ENCODE assay signal across 16 mouse cellular contexts in the genomic region with DNA sequence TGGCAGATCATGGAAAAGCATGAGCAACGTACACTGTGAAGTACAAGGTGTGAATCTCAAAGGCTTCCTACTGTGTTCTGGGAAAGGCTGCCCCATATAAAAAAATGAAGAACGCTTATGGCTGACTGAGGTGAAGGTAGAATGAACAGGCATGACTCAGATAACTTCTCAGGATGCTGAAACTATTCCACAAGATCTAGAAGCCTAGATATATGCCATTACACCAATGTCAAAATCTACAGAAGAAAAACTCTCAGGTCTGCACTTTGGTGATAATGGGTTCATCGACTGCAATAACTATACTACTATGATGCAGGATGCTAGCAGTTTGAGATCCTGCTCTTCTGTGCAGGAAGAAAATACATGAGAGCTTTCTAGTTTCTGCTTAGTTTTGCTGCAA.
"Had no signal": no experiment of that assay in that cellular context is flagged by ENCODE, and none has a peak within 500 bp of the region (broad histone marks: within the 10 kb centered on the region; RNA-seq: fewer than 3 reads in every experiment).

No protein-coding gene starts in this region.

- DNase-seq: lung, adult 18-20 months; lung, embryonic 14.5 days; lung, postnatal 10 days; lung, postnatal 4 days; midbrain, embryonic 14.5 days; right cerebral cortex, postnatal 14 days; thymus, adult 2 months; thymus, postnatal 25 days; thymus, postnatal 4 days had no signal

- H3K9me3 ChIP-seq: megakaryocyte, embryonic 14.5 days; neural tube, embryonic 12.5 days; stomach, embryonic 15.5 days had no signal

- H3K4me1 ChIP-seq: neural tube, embryonic 12.5 days; stomach, embryonic 15.5 days had no signal

- H3K27ac ChIP-seq: midbrain, embryonic 10.5 days; midbrain, embryonic 12.5 days; neural tube, embryonic 12.5 days; stomach, embryonic 15.5 days; stomach, postnatal 0 days had no signal

- H3K4me2 ChIP-seq: lung, embryonic 14.5 days; midbrain, embryonic 12.5 days; neural tube, embryonic 12.5 days; stomach, embryonic 15.5 days had no signal

- H3K27me3 ChIP-seq: megakaryocyte, embryonic 14.5 days; midbrain, embryonic 12.5 days; neural tube, embryonic 12.5 days; stomach, embryonic 15.5 days had no signal

- H3K36me3 ChIP-seq: midbrain, embryonic 10.5 days; midbrain, embryonic 12.5 days; neural tube, embryonic 12.5 days; stomach, embryonic 15.5 days had no signal

- H3K4me3 ChIP-seq: megakaryocyte, embryonic 14.5 days; midbrain, embryonic 10.5 days; midbrain, embryonic 12.5 days; neural tube, embryonic 12.5 days; stomach, embryonic 15.5 days had no signal

- ATAC-seq: midbrain, embryonic 16.5 days had no signal

- H3K9ac ChIP-seq: lung, embryonic 14.5 days; midbrain, embryonic 12.5 days; neural tube, embryonic 12.5 days; stomach, embryonic 15.5 days had no signal
